Mouse (Mus musculus): ENCODE measurements around the gene Pex5.

DNA sequence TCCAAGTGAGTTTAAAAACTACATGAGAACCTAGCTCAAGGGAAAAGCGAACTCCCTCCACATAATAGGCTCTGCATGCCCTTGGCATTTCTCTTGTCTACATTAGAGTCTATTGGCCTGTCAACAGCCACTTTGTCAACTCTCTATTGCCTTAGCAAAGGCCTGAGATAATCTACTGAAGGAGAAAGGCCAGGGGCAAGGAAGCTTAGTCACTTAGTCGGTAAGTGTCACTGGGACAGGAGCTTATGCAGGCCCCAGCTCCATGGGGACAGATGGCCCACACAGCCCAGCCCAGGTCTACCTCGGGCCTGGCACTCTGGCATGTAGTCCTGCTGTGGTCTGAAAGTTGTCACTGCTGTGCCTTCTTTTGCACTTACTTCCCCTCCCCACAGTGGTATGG, 11.7 kb upstream of the Pex5 start:
- TF ChIP-seq CTCF (IDR thresholded peaks at IDR 0.05; ENCODE audit: low read depth, low read length), result no peak
- TF ChIP-seq POLR2A (IDR thresholded peaks at IDR 0.05; ENCODE audit: extremely low read depth, insufficient read depth, low read length), result no peak
